Mouse (Mus musculus): ENCODE measurements around the gene Adamtsl1. TPM values are rescaled to one million over a fixed set of nuclear protein-coding genes. Genes with fewer than 3 reads are reported as not detected.

Adamtsl1 gene
- polyA plus RNA-seq, 2 experiments, result 0.11 to 0.23 TPM

- Histone ChIP-seq H3K4me2 (ENCODE audit: low read depth) (no peak overlapping the region), H3K36me3 (replicated peaks; ENCODE audit: control insufficient read depth, insufficient read depth, low read depth) (no peaks in the 10 kb centered on the region)
- WGBS (ENCODE audit: insufficient replicate concordance), result 49% methylated on average over 5 of the region's 5 CpGs
These were observed 324.1 kb downstream of the Adamtsl1 start for GRCm38 (mm10) chr4:85838031-85838430.

DNA sequence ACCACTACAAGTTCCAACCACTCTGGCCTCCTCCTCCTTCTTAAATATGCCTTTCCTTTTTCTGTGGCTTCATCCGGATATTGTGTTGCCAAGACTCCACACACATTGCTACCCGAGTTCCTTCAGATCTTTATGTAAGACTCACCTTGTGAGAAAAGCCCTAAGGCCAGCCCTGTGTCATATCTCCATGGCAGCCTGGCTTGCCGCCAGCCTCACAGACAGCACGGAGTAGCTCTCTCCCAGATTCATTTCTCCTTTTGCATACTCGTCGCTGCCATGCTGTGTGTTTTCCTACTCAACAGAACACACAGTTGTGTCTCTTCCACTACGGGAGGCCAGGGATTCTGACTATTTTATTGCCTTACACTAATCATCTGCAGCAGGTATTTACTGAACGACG, 328.1 kb downstream of the Adamtsl1 start:
- H3K27ac ChIP-seq, result no peak overlapping the region
- H3K4me1 ChIP-seq (replicated peaks; ENCODE audit: control insufficient read depth in 2 of 2, insufficient read depth in 2 of 2, low read length in 1 of 2), result no peaks in the 10 kb centered on the region
- no peak overlapping the region for H3K4me2 ChIP-seq (ENCODE audit: low read depth)
- no peaks in the 10 kb centered on the region for H3K36me3 ChIP-seq (replicated peaks; ENCODE audit: control insufficient read depth, insufficient read depth, low read depth)
- DNase-seq (ENCODE audit: low read depth in 3 of 3, low spot score in 3 of 3) (no peak), ATAC-seq (ENCODE audit: insufficient read depth) (no peak)
- no peak overlapping the region for H3K4me3 ChIP-seq (ENCODE audit: insufficient read depth in 1 of 2, low read depth in 2 of 2, low read length in 2 of 2)
- no peaks in the 10 kb centered on the region for H3K9me3 ChIP-seq (ENCODE audit: control insufficient read depth, low read length)
- TF ChIP-seq CTCF (IDR thresholded peaks at IDR 0.05; ENCODE audit: low read depth) (no peak), EP300 (IDR thresholded peaks at IDR 0.05; ENCODE audit: low read depth) (no peak)
- no peak overlapping the region for H3K9ac ChIP-seq (replicated peaks)
- H3K27me3 ChIP-seq (ENCODE audit: control insufficient read depth, insufficient read depth, low read length), result no peaks in the 10 kb centered on the region
- 72% methylated on average over 9 of the region's 9 CpGs for WGBS (ENCODE audit: insufficient replicate concordance)

More at GRCm38 (mm10) chr4:85838031-85838430, 324.1 kb downstream of the Adamtsl1 start:
- no peaks in the 10 kb centered on the region for H3K4me1 ChIP-seq (replicated peaks; ENCODE audit: control insufficient read depth in 2 of 2, insufficient read depth in 2 of 2, low read length in 1 of 2)
- H3K4me3 ChIP-seq (ENCODE audit: insufficient read depth in 1 of 2, low read depth in 2 of 2, low read length in 2 of 2), result no peak overlapping the region
- no peak overlapping the region for H3K9ac ChIP-seq (replicated peaks)
- H3K27me3 ChIP-seq (ENCODE audit: control insufficient read depth, insufficient read depth, low read length), result no peaks in the 10 kb centered on the region
- H3K9me3 ChIP-seq (ENCODE audit: control insufficient read depth, low read length), result no peaks in the 10 kb centered on the region
- H3K27ac ChIP-seq, result no peak overlapping the region
- no peak for TF ChIP-seq EP300 (IDR thresholded peaks at IDR 0.05; ENCODE audit: low read depth)
- TF ChIP-seq CTCF (IDR thresholded peaks at IDR 0.05; ENCODE audit: low read depth), result no peak
- DNase-seq (ENCODE audit: low read depth in 3 of 3, low spot score in 3 of 3) (no peak), ATAC-seq (ENCODE audit: insufficient read depth) (no peak)

DNA sequence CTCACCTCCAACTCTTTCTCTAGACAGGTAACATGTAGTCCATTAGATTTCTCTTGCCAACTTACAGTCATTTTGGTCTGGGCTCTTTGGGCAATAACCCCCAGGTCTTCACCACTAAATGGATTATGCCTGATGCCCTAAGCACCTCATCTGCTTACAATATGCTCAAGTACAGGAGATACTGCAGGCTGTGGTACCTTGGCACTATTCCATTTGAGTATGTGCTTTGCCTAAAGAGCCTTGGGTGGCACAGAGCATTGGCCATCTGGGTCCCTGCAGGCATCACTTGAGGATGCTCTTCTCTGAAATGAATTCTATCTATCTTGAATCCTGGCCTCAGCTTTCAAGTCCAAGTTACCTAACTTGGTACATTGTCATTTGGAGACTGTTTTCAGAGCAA, 330.4 kb downstream of the Adamtsl1 start:
- Histone ChIP-seq H3K36me3 (replicated peaks; ENCODE audit: control insufficient read depth, insufficient read depth, low read depth) (no peaks in the 10 kb centered on the region), H3K9ac (replicated peaks) (no peak overlapping the region), H3K27me3 (ENCODE audit: control insufficient read depth, insufficient read depth, low read length) (no peaks in the 10 kb centered on the region), H3K4me1 (replicated peaks; ENCODE audit: control insufficient read depth in 2 of 2, insufficient read depth in 2 of 2, low read length in 1 of 2) (no peaks in the 10 kb centered on the region), H3K4me2 (ENCODE audit: low read depth) (no peak overlapping the region), H3K9me3 (ENCODE audit: control insufficient read depth, low read length) (no peaks in the 10 kb centered on the region), H3K27ac (no peak overlapping the region), H3K4me3 (ENCODE audit: insufficient read depth in 1 of 2, low read depth in 2 of 2, low read length in 2 of 2) (no peak overlapping the region)
- DNase-seq (ENCODE audit: low read depth in 3 of 3, low spot score in 3 of 3), result no peak
- TF ChIP-seq CTCF (IDR thresholded peaks at IDR 0.05; ENCODE audit: low read depth) (no peak), EP300 (IDR thresholded peaks at IDR 0.05; ENCODE audit: low read depth) (no peak)
- no peak for ATAC-seq (ENCODE audit: insufficient read depth)

- no peaks in the 10 kb centered on the region for H3K4me1 ChIP-seq (replicated peaks; ENCODE audit: control insufficient read depth in 2 of 2, insufficient read depth in 2 of 2, low read length in 1 of 2)
- no peaks in the 10 kb centered on the region for H3K36me3 ChIP-seq (replicated peaks; ENCODE audit: control insufficient read depth, insufficient read depth, low read depth)
- DNase-seq (ENCODE audit: low read depth in 3 of 3, low spot score in 3 of 3), result no peak
- H3K4me3 ChIP-seq (ENCODE audit: insufficient read depth in 1 of 2, low read depth in 2 of 2, low read length in 2 of 2), result no peak overlapping the region
- no peak overlapping the region for H3K27ac ChIP-seq
- ATAC-seq (ENCODE audit: insufficient read depth), result no peak
- no peak overlapping the region for H3K4me2 ChIP-seq (ENCODE audit: low read depth)
- H3K27me3 ChIP-seq (ENCODE audit: control insufficient read depth, insufficient read depth, low read length), result no peaks in the 10 kb centered on the region
- H3K9ac ChIP-seq (replicated peaks), result no peak overlapping the region
- 60% methylated on average over 7 of the region's 7 CpGs for WGBS (ENCODE audit: insufficient replicate concordance)
- H3K9me3 ChIP-seq (ENCODE audit: control insufficient read depth, low read length), result no peaks in the 10 kb centered on the region
- no peak for TF ChIP-seq CTCF (IDR thresholded peaks at IDR 0.05; ENCODE audit: low read depth)
- no peak for TF ChIP-seq EP300 (IDR thresholded peaks at IDR 0.05; ENCODE audit: low read depth)
These were observed 332.0 kb downstream of the Adamtsl1 start for GRCm38 (mm10) chr4:85845931-85846330.

DNA sequence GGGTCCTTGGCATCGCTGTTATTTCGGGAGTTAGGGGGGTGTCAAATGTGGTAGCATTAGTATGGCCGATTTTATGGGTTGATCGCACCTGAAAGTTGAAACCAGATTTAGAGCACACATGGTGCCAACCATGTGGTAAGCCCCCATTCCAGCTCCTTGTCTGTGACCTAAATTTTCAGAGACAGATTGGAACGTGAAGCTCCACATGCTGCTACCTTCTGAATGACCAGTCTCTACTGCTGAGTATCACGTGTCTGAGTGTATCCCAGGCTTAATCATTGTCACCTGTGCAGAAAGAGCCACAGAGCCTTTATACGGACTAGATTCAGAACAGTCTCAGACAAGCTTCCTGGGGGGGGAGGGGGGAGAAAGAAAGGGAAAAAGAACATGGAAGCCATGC, 339.4 kb downstream of the Adamtsl1 start:
- no peak for DNase-seq (ENCODE audit: low read depth in 3 of 3, low spot score in 3 of 3)
- Histone ChIP-seq H3K4me1 (replicated peaks; ENCODE audit: control insufficient read depth in 2 of 2, insufficient read depth in 2 of 2, low read length in 1 of 2) (no peaks in the 10 kb centered on the region), H3K27ac (no peak overlapping the region), H3K4me3 (ENCODE audit: insufficient read depth in 1 of 2, low read depth in 2 of 2, low read length in 2 of 2) (no peak overlapping the region), H3K27me3 (ENCODE audit: control insufficient read depth, insufficient read depth, low read length) (no peaks in the 10 kb centered on the region), H3K36me3 (replicated peaks; ENCODE audit: control insufficient read depth, insufficient read depth, low read depth) (no peaks in the 10 kb centered on the region), H3K4me2 (ENCODE audit: low read depth) (no peak overlapping the region), H3K9me3 (ENCODE audit: control insufficient read depth, low read length) (no peaks in the 10 kb centered on the region), H3K9ac (replicated peaks) (no peak overlapping the region)
- WGBS (ENCODE audit: insufficient replicate concordance), result 62% methylated on average over 7 of the region's 7 CpGs
- no peak for ATAC-seq (ENCODE audit: insufficient read depth)
- TF ChIP-seq EP300 (IDR thresholded peaks at IDR 0.05; ENCODE audit: low read depth) (no peak), CTCF (IDR thresholded peaks at IDR 0.05; ENCODE audit: low read depth) (no peak)
